Mouse (Mus musculus) ES-Bruce4 (cell line): ENCODE results near the gene Bmper. TPM values are rescaled to one million over a fixed set of nuclear protein-coding genes. Genes with fewer than 3 reads are reported as not detected.

ENCODE experiments used
- H3K27ac ChIP-seq: 2 replicates; pipeline ENCODE4 v1.5.1; 2012; ENCODE audit warnings: low read length, inconsistent platforms; ENCODE audit not compliant: insufficient read depth
- H3K27me3 ChIP-seq: 2 replicates; pipeline ENCODE4 v1.6.1; 2012; ENCODE audit warnings: mild to moderate bottlenecking, low read length, inconsistent platforms; ENCODE audit not compliant: control insufficient read depth, poor library complexity, insufficient read depth, severe bottlenecking
- H3K36me3 ChIP-seq: 2 replicates; pipeline ENCODE4 v1.6.1; 2012; ENCODE audit warnings: inconsistent platforms, mild to moderate bottlenecking, low read length, moderate library complexity; ENCODE audit not compliant: control insufficient read depth, poor library complexity, insufficient read depth, severe bottlenecking
- H3K4me1 ChIP-seq: one replicate; pipeline ENCODE4 v1.8.1; 2011; ENCODE audit warnings: low read length; ENCODE audit not compliant: control insufficient read depth, insufficient read depth
- H3K4me3 ChIP-seq: 2 replicates; pipeline ENCODE4 v1.5.1; 2011; ENCODE audit warnings: low read depth, mild to moderate bottlenecking, low read length
- H3K9ac ChIP-seq: 2 replicates; pipeline ENCODE4 v1.6.1; 2012; ENCODE audit warnings: low read depth, mild to moderate bottlenecking, inconsistent platforms; ENCODE audit not compliant: poor library complexity, severe bottlenecking
- H3K9me3 ChIP-seq: replicated peaks from 2 replicates; pipeline ENCODE4 v1.6.1; 2012; ENCODE audit warnings: mild to moderate bottlenecking, low read length, inconsistent platforms; ENCODE audit not compliant: control insufficient read depth, poor library complexity, insufficient read depth, severe bottlenecking
- CTCF ChIP-seq: IDR thresholded peaks from one replicate; pipeline ENCODE4 v1.8.1; 2011; ENCODE audit warnings: low read depth, low read length
- EP300 ChIP-seq: IDR thresholded peaks from 2 replicates; pipeline ENCODE4 v1.6.1; 2011; ENCODE audit warnings: low read depth, low read length; ENCODE audit not compliant: insufficient read depth
- POLR2A ChIP-seq: IDR thresholded peaks from one replicate; pipeline ENCODE4 v1.8.1; 2011; ENCODE audit warnings: low read length; ENCODE audit not compliant: insufficient read depth
- polyA plus RNA-seq: library from polyadenylated mRNA; stranded (reverse); fragments of >200 nt; gene quantifications from 2 replicates; pipeline ENCODE4 v1.2.4, GENCODE M21; 2011; ENCODE audit warnings: low read depth; ENCODE audit not compliant: missing spikeins, insufficient read depth, insufficient read length

The Bmper gene
- polyA plus RNA-seq, 1 experiment = not detected

- Histone ChIP-seq H3K4me3 (no peak overlapping the region), H3K9ac (no peak overlapping the region), H3K36me3 (no peaks in the 10 kb centered on the region), H3K27me3 (no peaks in the 10 kb centered on the region), H3K9me3 (no peaks in the 10 kb centered on the region), H3K27ac (no peak overlapping the region), H3K4me1 (no peaks in the 10 kb centered on the region)
- no peak for TF ChIP-seq EP300
- TF ChIP-seq POLR2A = no peak
- TF ChIP-seq CTCF = no peak
Measured at GRCm38 (mm10) chr9:23341246-23341645, 118.4 kb downstream of the Bmper start.

GRCm38 (mm10) chr9:23344353-23344752, 121.5 kb downstream of the Bmper start:
- TF ChIP-seq EP300 (no peak), POLR2A (no peak), CTCF (no peak)
- Histone ChIP-seq H3K9me3 (no peaks in the 10 kb centered on the region), H3K4me1 (no peaks in the 10 kb centered on the region), H3K36me3 (no peaks in the 10 kb centered on the region), H3K4me3 (no peak overlapping the region), H3K27me3 (no peaks in the 10 kb centered on the region), H3K9ac (no peak overlapping the region), H3K27ac (no peak overlapping the region)

- Histone ChIP-seq H3K36me3 (no peaks in the 10 kb centered on the region), H3K27me3 (no peaks in the 10 kb centered on the region), H3K9ac (no peak overlapping the region), H3K4me3 (no peak overlapping the region), H3K27ac (no peak overlapping the region), H3K4me1 (no peaks in the 10 kb centered on the region), H3K9me3 (no peaks in the 10 kb centered on the region)
- TF ChIP-seq CTCF (no peak), EP300 (no peak), POLR2A (no peak)
Measured at GRCm38 (mm10) chr9:23345093-23345844, 122.4 kb downstream of the Bmper start.

- Histone ChIP-seq H3K4me1 (no peaks in the 10 kb centered on the region), H3K9ac (no peak overlapping the region), H3K36me3 (no peaks in the 10 kb centered on the region), H3K4me3 (no peak overlapping the region), H3K9me3 (no peaks in the 10 kb centered on the region), H3K27me3 (no peaks in the 10 kb centered on the region), H3K27ac (no peak overlapping the region)
- no peak for TF ChIP-seq EP300
- TF ChIP-seq CTCF = no peak
- TF ChIP-seq POLR2A = no peak
Measured at GRCm38 (mm10) chr9:23349603-23350002, 126.7 kb downstream of the Bmper start.

GRCm38 (mm10) chr9:23351400-23351799, 128.5 kb downstream of the Bmper start:
- no peaks in the 10 kb centered on the region for H3K9me3 ChIP-seq
- H3K9ac ChIP-seq = no peak overlapping the region
- no peaks in the 10 kb centered on the region for H3K36me3 ChIP-seq

GRCm38 (mm10) chr9:23352396-23352795, 129.5 kb downstream of the Bmper start:
- Histone ChIP-seq H3K27ac (no peak overlapping the region), H3K36me3 (no peaks in the 10 kb centered on the region), H3K9me3 (no peaks in the 10 kb centered on the region), H3K9ac (no peak overlapping the region), H3K27me3 (no peaks in the 10 kb centered on the region), H3K4me1 (no peaks in the 10 kb centered on the region), H3K4me3 (no peak overlapping the region)
- TF ChIP-seq POLR2A (no peak), EP300 (no peak), CTCF (no peak)

More at GRCm38 (mm10) chr9:23351400-23351799, 128.5 kb downstream of the Bmper start:
- no peaks in the 10 kb centered on the region for H3K27me3 ChIP-seq
- no peak overlapping the region for H3K27ac ChIP-seq
- no peak for TF ChIP-seq CTCF
- TF ChIP-seq EP300 = no peak
- TF ChIP-seq POLR2A = no peak
- H3K4me1 ChIP-seq = no peaks in the 10 kb centered on the region
- no peak overlapping the region for H3K4me3 ChIP-seq
